Mouse (Mus musculus) heart, adult 2 months (tissue): Measurements from ENCODE around the gene Sfn.

Experiments
- CTCF ChIP-seq: fragments of 200-600 bp; IDR thresholded peaks from 2 replicates; pipeline ENCODE4 v1.8.1; 2022; ENCODE audit warnings: antibody characterized with exemption, mild to moderate bottlenecking, moderate library complexity
- EP300 ChIP-seq: fragments of 200-500 bp; IDR thresholded peaks from 2 replicates; pipeline ENCODE4 v1.6.1; 2011; ENCODE audit warnings: low read depth, low read length, control low read depth; ENCODE audit not compliant: insufficient read depth
- POLR2A ChIP-seq: fragments of 200-500 bp; IDR thresholded peaks from 2 replicates; pipeline ENCODE4 v1.6.1; 2011; ENCODE audit warnings: mild to moderate bottlenecking, low read depth, low read length, control low read depth; ENCODE audit not compliant: insufficient read depth

DNA sequence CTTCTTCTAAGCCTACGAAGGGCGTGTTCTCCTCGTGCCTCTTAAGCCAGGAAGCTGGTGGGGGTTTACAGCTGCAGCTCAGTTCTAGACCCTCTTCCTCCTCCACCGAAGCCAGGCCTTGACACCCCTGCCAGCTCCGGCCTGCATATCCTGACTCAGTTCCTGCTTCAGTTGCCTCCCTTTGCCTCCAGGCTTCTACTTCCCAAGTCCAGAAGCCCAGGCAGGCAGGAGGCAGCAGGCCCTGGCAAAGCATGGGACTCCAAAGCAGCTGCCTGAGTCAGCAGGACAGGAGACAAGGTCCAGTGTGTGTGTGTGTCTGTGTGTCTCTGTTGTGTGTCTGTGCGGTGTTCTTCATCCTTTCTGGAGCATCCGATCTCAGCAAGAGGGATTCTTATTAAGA, 2.2 kb upstream of the Sfn start:
- TF ChIP-seq CTCF, result no peak
- no peak for TF ChIP-seq POLR2A
- no peak for TF ChIP-seq EP300
